Comparison of ENCODE assay signal across 8 mouse cellular contexts in genomic region chr5:139150603-139151031, GRCm38 (mm10). TPM values are rescaled to one million over a fixed set of nuclear protein-coding genes. Genes with fewer than 3 reads are reported as not detected.
DNase-seq lines count a peak whose midpoint lies in the region; ATAC-seq and TF ChIP-seq lines count a peak whose summit lies in the region.

No protein-coding gene starts in this region.

- H3K27ac ChIP-seq in forebrain, postnatal 0 days (ENCODE audit: low read depth, low read length): peak overlapping the region; percentile 64
- peak overlapping the region; percentile 33; the same call in 1 of the 2 replicates for H3K27ac ChIP-seq in limb, embryonic 11.5 days (replicated peaks; ENCODE audit: low read depth, low read length)
- peak overlapping the region; percentile 75 for H3K27ac ChIP-seq in midbrain, postnatal 0 days (ENCODE audit: low read depth, low read length)

- H3K27me3 ChIP-seq in forebrain, postnatal 0 days (ENCODE audit: insufficient read depth, low read length): no peaks in the 10 kb centered on the region
- no peaks in the 10 kb centered on the region for H3K27me3 ChIP-seq in limb, embryonic 11.5 days (ENCODE audit: control insufficient read depth, insufficient read depth, low read length)
- H3K27me3 ChIP-seq in midbrain, postnatal 0 days (ENCODE audit: insufficient read depth, low read length): no peaks in the 10 kb centered on the region

- peak overlapping the region; percentile 92 for H3K4me2 ChIP-seq in forebrain, postnatal 0 days (ENCODE audit: low read depth)
- peak overlapping the region; percentile 74 for H3K4me2 ChIP-seq in limb, embryonic 11.5 days (ENCODE audit: low read depth, severe bottlenecking)
- H3K4me2 ChIP-seq in midbrain, postnatal 0 days (ENCODE audit: low read depth, low read length, poor library complexity, severe bottlenecking): peak overlapping the region; percentile 90

- DNase-seq in urinary bladder, postnatal 14 days (ENCODE audit: low spot score): peak; percentile 32
- no peak for DNase-seq in urinary bladder, postnatal 4 days (ENCODE audit: low spot score in 2 of 2)
- DNase-seq in c-Kit-positive CD71-positive TER-119-negative erythroid progenitor cells, embryonic 14.5 days (ENCODE audit: low read depth): peak; percentile 19
- no peak for DNase-seq in forebrain, postnatal 0 days
- peak; percentile 62 for DNase-seq in limb, embryonic 11.5 days (ENCODE audit: low spot score)
- peak; percentile 48 for DNase-seq in midbrain, postnatal 0 days (ENCODE audit: low spot score)
- peak; percentile 46 for DNase-seq in thymus, postnatal 0 days (ENCODE audit: low spot score)
- DNase-seq in layer of hippocampus, adult 11-12 months (ENCODE audit: low spot score): no peak

- peaks cover 31% of the 10 kb centered on the region for H3K36me3 ChIP-seq in forebrain, postnatal 0 days (ENCODE audit: insufficient read depth)
- H3K36me3 ChIP-seq in limb, embryonic 11.5 days (ENCODE audit: control insufficient read depth, insufficient read depth, low read length): peaks cover 2% of the 10 kb centered on the region; the same call in 1 of the 2 replicates
- peaks cover 26% of the 10 kb centered on the region for H3K36me3 ChIP-seq in midbrain, postnatal 0 days (ENCODE audit: insufficient read depth, low read length)

- no peaks in the 10 kb centered on the region for H3K9me3 ChIP-seq in forebrain, postnatal 0 days (ENCODE audit: low read length)
- H3K9me3 ChIP-seq in limb, embryonic 11.5 days (ENCODE audit: control insufficient read depth, low read length): no peaks in the 10 kb centered on the region
- H3K9me3 ChIP-seq in midbrain, postnatal 0 days (ENCODE audit: low read length): no peaks in the 10 kb centered on the region

- H3K4me3 ChIP-seq in forebrain, postnatal 0 days (ENCODE audit: low read depth, low read length): peak overlapping the region; percentile 95
- peak overlapping the region; percentile 82 for H3K4me3 ChIP-seq in limb, embryonic 11.5 days (ENCODE audit: low read depth, low read length)
- H3K4me3 ChIP-seq in midbrain, postnatal 0 days (ENCODE audit: low read depth, low read length): peak overlapping the region; percentile 87

- peaks cover 21% of the 10 kb centered on the region for H3K4me1 ChIP-seq in forebrain, postnatal 0 days (ENCODE audit: insufficient read depth)
- peaks cover 11% of the 10 kb centered on the region for H3K4me1 ChIP-seq in limb, embryonic 11.5 days (ENCODE audit: control insufficient read depth, insufficient read depth, low read length)
- peaks cover 8% of the 10 kb centered on the region; the same call in 1 of the 2 replicates for H3K4me1 ChIP-seq in midbrain, postnatal 0 days (ENCODE audit: insufficient read depth, low read length)

- H3K9ac ChIP-seq in forebrain, postnatal 0 days: peak overlapping the region; percentile 67
- H3K9ac ChIP-seq in limb, embryonic 11.5 days (ENCODE audit: low read length): peak overlapping the region; percentile 78
- peak overlapping the region; percentile 74 for H3K9ac ChIP-seq in midbrain, postnatal 0 days (replicated peaks; ENCODE audit: low read length, poor library complexity, severe bottlenecking)

- under 1% methylated on average over 41 of the region's 45 CpGs for WGBS in forebrain, postnatal 0 days
- WGBS in limb, embryonic 11.5 days: 1% methylated on average over 45 of the region's 45 CpGs
- WGBS in midbrain, postnatal 0 days: 2% methylated on average over 42 of the region's 45 CpGs

- peak; percentile 1; the same call in 1 of the 2 replicates for ATAC-seq in forebrain, postnatal 0 days
- ATAC-seq in limb, embryonic 11.5 days (ENCODE audit: insufficient number of reproducible peaks, low FRiP score, low TSS enrichment, low read depth): no peak
- peak; percentile 36 for ATAC-seq in midbrain, postnatal 0 days (ENCODE audit: low FRiP score)

- no peak for TF ChIP-seq CTCF in forebrain, postnatal 0 days (IDR thresholded peaks at IDR 0.05; ENCODE audit: low read depth)
- TF ChIP-seq CTCF in midbrain, postnatal 0 days (IDR thresholded peaks at IDR 0.05): no peak

RNA-seq across cellular contexts. Expression of gene Dnaaf5, which starts 0.6 kb away (rescaled TPM):
- 9.4 and 12.5 TPM in 2 replicates for total RNA-seq in forebrain, postnatal 0 days (2014; rRNA removed)
- polyA plus RNA-seq in forebrain, postnatal 0 days (2015; fragmentation: Nextera tagmentation; extraction: Ambion mirVana): 2.0 and 2.6 TPM in 2 replicates
- polyA plus RNA-seq in limb, embryonic 11.5 days (2014; fragmentation: Nextera tagmentation; extraction: Ambion mirVana): 11.0 and 12.0 TPM in 2 replicates
- 11.6 and 14.0 TPM in 2 replicates for total RNA-seq in midbrain, postnatal 0 days (2014; rRNA removed)
- 1.9 and 2.9 TPM in 2 replicates for polyA plus RNA-seq in midbrain, postnatal 0 days (2015; fragmentation: Nextera tagmentation; extraction: Ambion mirVana)
- polyA plus RNA-seq in thymus, postnatal 0 days (2015; fragmentation: Nextera tagmentation; extraction: Ambion mirVana): 3.4 and 4.1 TPM in 2 replicates

RNA-seq across cellular contexts. Expression of gene Prkar1b, which starts 0.8 kb away (rescaled TPM):
- 253 and 303 TPM in 2 replicates for total RNA-seq in forebrain, postnatal 0 days (2014; rRNA removed)
- polyA plus RNA-seq in forebrain, postnatal 0 days (2015; fragmentation: Nextera tagmentation; extraction: Ambion mirVana): 361 and 392 TPM in 2 replicates
- 3.4 and 4.8 TPM in 2 replicates for polyA plus RNA-seq in limb, embryonic 11.5 days (2014; fragmentation: Nextera tagmentation; extraction: Ambion mirVana)
- 312 and 397 TPM in 2 replicates for total RNA-seq in midbrain, postnatal 0 days (2014; rRNA removed)
- 415 and 445 TPM in 2 replicates for polyA plus RNA-seq in midbrain, postnatal 0 days (2015; fragmentation: Nextera tagmentation; extraction: Ambion mirVana)
- polyA plus RNA-seq in thymus, postnatal 0 days (2015; fragmentation: Nextera tagmentation; extraction: Ambion mirVana): 2.4 and 3.5 TPM in 2 replicates

RNA-seq across cellular contexts. Expression of gene Sun1, which starts 49.8 kb away (rescaled TPM):
- 72.6 and 84.8 TPM in 2 replicates for total RNA-seq in forebrain, postnatal 0 days (2014; rRNA removed)
- 22.7 and 34.5 TPM in 2 replicates for polyA plus RNA-seq in forebrain, postnatal 0 days (2015; fragmentation: Nextera tagmentation; extraction: Ambion mirVana)
- 46.2 and 49.4 TPM in 2 replicates for polyA plus RNA-seq in limb, embryonic 11.5 days (2014; fragmentation: Nextera tagmentation; extraction: Ambion mirVana)
- 63.6 and 75.0 TPM in 2 replicates for total RNA-seq in midbrain, postnatal 0 days (2014; rRNA removed)
- polyA plus RNA-seq in midbrain, postnatal 0 days (2015; fragmentation: Nextera tagmentation; extraction: Ambion mirVana): 32.1 and 35.3 TPM in 2 replicates
- 19.0 and 19.4 TPM in 2 replicates for polyA plus RNA-seq in thymus, postnatal 0 days (2015; fragmentation: Nextera tagmentation; extraction: Ambion mirVana)

Comparison
In these comparisons a context has a peak if more than half of its experiments do, and no peak if none do; other contexts are left out.
1. DNase-seq: peak in urinary bladder, postnatal 14 days (single experiment), c-Kit-positive CD71-positive TER-119-negative erythroid progenitor cells, embryonic 14.5 days (single experiment), limb, embryonic 11.5 days (single experiment), midbrain, postnatal 0 days (single experiment) and thymus, postnatal 0 days (single experiment); none in urinary bladder, postnatal 4 days (0 of 2), forebrain, postnatal 0 days (single experiment) and layer of hippocampus, adult 11-12 months (single experiment).
2. RNA of gene Prkar1b, which starts 0.8 kb away (polyA plus RNA-seq): 415 to 445 TPM in midbrain, postnatal 0 days and 361 to 392 TPM in forebrain, postnatal 0 days; 3.4 to 4.8 TPM in limb, embryonic 11.5 days and 2.4 to 3.5 TPM in thymus, postnatal 0 days; every median in the first group is over 10 times any median in the second.
3. Peak in every context shown above with its lines, with median percentiles within 50 percentile points of each other: H3K27ac ChIP-seq, H3K4me2 ChIP-seq, H3K4me3 ChIP-seq and H3K9ac ChIP-seq.